Comparison of ENCODE assay signal across 10 mouse cellular contexts in the genomic region with DNA sequence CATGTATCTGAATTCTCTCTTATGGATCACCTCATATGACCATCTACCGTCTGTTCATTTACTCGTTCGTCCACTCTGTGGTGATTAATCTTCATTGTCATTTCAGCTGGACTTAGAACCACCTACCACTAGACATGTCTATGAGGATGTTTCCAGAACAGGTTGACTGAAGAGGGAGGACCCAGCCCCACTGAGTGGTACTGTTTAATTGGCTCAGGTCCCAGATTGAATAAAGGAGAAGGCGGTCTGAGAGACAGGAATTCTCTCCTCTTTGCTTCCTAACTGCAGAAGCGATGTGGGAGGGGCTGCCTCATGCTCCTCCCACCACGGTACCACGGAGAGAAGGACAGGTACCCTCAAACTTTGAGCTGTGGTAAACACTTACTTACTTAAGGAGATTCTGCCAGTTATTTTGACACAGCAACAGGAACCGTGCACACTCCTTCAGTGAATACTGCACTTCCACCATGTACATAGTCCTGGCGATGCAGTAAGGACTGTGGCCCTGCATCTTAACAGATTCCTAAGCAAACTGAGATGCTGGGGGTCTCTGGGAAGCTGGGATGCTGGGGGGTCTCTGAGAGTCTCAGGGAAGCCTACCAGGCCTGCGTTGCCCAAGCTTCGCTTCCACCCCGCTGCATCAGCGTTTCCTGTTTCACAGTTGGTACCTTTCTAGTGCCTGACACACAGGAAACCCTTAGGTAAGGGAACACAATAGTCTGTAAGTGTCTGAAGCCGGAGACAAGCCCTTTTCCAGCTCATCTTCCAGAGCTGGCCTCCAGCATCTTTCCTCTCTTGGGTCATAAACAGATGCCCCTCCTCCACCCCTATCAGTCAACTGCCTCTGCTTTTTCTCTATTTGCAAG. TPM values are rescaled to one million over a fixed set of nuclear protein-coding genes. Genes with fewer than 3 reads are reported as not detected.
DNase-seq lines count a peak whose midpoint lies in the region; ATAC-seq and TF ChIP-seq lines count a peak whose summit lies in the region.
"Had no signal": no experiment of that assay in that cellular context is flagged by ENCODE, and none has a peak within 500 bp of the region (broad histone marks: within the 10 kb centered on the region; RNA-seq: fewer than 3 reads in every experiment).

No protein-coding gene starts in this region.

- ATAC-seq in liver, embryonic 15.5 days (ENCODE audit: insufficient read depth), result no peak
- no peak for ATAC-seq in liver, postnatal 0 days
- no peak for ATAC-seq in midbrain, embryonic 13.5 days

- H3K9me3 ChIP-seq in liver, embryonic 15.5 days (replicated peaks), result no peaks in the 10 kb centered on the region
- H3K9me3 ChIP-seq in embryonic facial prominence, embryonic 10.5 days, result no peaks in the 10 kb centered on the region
- no peaks in the 10 kb centered on the region for H3K9me3 ChIP-seq in liver, postnatal 0 days (ENCODE audit: low read length)
- H3K9me3 ChIP-seq in midbrain, embryonic 13.5 days, result no peaks in the 10 kb centered on the region

- peaks cover 20% of the 10 kb centered on the region for H3K4me1 ChIP-seq in liver, embryonic 15.5 days (replicated peaks)
- peaks cover 39% of the 10 kb centered on the region for H3K4me1 ChIP-seq in embryonic facial prominence, embryonic 10.5 days
- peaks cover 35% of the 10 kb centered on the region for H3K4me1 ChIP-seq in liver, postnatal 0 days (ENCODE audit: insufficient read depth)
- peaks cover 9% of the 10 kb centered on the region for H3K4me1 ChIP-seq in midbrain, embryonic 13.5 days (replicated peaks)

- H3K4me3 ChIP-seq in liver, embryonic 15.5 days (replicated peaks), result no peak overlapping the region
- H3K4me3 ChIP-seq in embryonic facial prominence, embryonic 10.5 days, result no peak overlapping the region
- no peak overlapping the region for H3K4me3 ChIP-seq in liver, postnatal 0 days (ENCODE audit: low read depth, low read length)
- no peak overlapping the region for H3K4me3 ChIP-seq in midbrain, embryonic 13.5 days (replicated peaks)
- H3K4me3 ChIP-seq: myocyte had no signal

- no peak for TF ChIP-seq EP300 in liver, postnatal 0 days (IDR thresholded peaks at IDR 0.05; ENCODE audit: low read depth)

- 0 out of 2 replicates have a peak overlapping the region, but pooled peaks have one; percentile 42 for H3K27ac ChIP-seq in liver, embryonic 15.5 days (replicated peaks)
- 0 out of 2 replicates have a peak overlapping the region, but pooled peaks have one; percentile 10 for H3K27ac ChIP-seq in embryonic facial prominence, embryonic 10.5 days (replicated peaks)
- peak overlapping the region; percentile 70 for H3K27ac ChIP-seq in liver, postnatal 0 days (ENCODE audit: low read depth)
- H3K27ac ChIP-seq in midbrain, embryonic 13.5 days, result no peak overlapping the region

- H3K36me3 ChIP-seq in liver, embryonic 15.5 days (replicated peaks), result no peaks in the 10 kb centered on the region
- no peaks in the 10 kb centered on the region for H3K36me3 ChIP-seq in embryonic facial prominence, embryonic 10.5 days (replicated peaks)
- H3K36me3 ChIP-seq in liver, postnatal 0 days (replicated peaks; ENCODE audit: insufficient read depth, low read length), result no peaks in the 10 kb centered on the region
- no peaks in the 10 kb centered on the region for H3K36me3 ChIP-seq in midbrain, embryonic 13.5 days

- no peak overlapping the region for H3K4me2 ChIP-seq in liver, embryonic 15.5 days
- H3K4me2 ChIP-seq in liver, postnatal 0 days (ENCODE audit: low read depth, low read length), result peak overlapping the region; percentile 31; the same call in 1 of the 2 replicates
- H3K4me2 ChIP-seq in midbrain, embryonic 13.5 days (replicated peaks), result no peak overlapping the region

- H3K9ac ChIP-seq in liver, embryonic 15.5 days, result no peak overlapping the region
- H3K9ac ChIP-seq in liver, postnatal 0 days (replicated peaks), result no peak overlapping the region
- H3K9ac ChIP-seq in midbrain, embryonic 13.5 days (replicated peaks), result no peak overlapping the region

- no peaks in the 10 kb centered on the region for H3K27me3 ChIP-seq in liver, embryonic 15.5 days
- H3K27me3 ChIP-seq in embryonic facial prominence, embryonic 10.5 days (replicated peaks; ENCODE audit: low read depth, poor library complexity, severe bottlenecking), result no peaks in the 10 kb centered on the region
- H3K27me3 ChIP-seq in liver, postnatal 0 days (ENCODE audit: insufficient read depth, low read length), result no peaks in the 10 kb centered on the region
- no peaks in the 10 kb centered on the region for H3K27me3 ChIP-seq in midbrain, embryonic 13.5 days

- TF ChIP-seq CTCF in liver, postnatal 0 days (IDR thresholded peaks at IDR 0.05; ENCODE audit: low read depth), result no peak

- WGBS in liver, embryonic 15.5 days (ENCODE audit: insufficient replicate concordance), result 57% methylated on average over 14 of the region's 14 CpGs
- 74% methylated on average over 14 of the region's 14 CpGs for WGBS in embryonic facial prominence, embryonic 10.5 days
- WGBS in liver, postnatal 0 days (ENCODE audit: insufficient replicate concordance), result 54% methylated on average over 14 of the region's 14 CpGs
- 82% methylated on average over 14 of the region's 14 CpGs for WGBS in midbrain, embryonic 13.5 days

- DNase-seq in liver, result no peak
- no peak for DNase-seq in embryonic facial prominence, embryonic 10.5 days (ENCODE audit: low spot score)
- no peak for DNase-seq in liver, postnatal 0 days
- DNase-seq in thymus, postnatal 14 days, result peak; percentile 83
- DNase-seq in gastrocnemius, adult 18-20 months (ENCODE audit: low spot score), result no peak
- DNase-seq: gastrocnemius, postnatal 10 days; heart, postnatal 4 days had no signal

RNA-seq across cellular contexts. Expression of a gene that starts 4.1 kb away (rescaled TPM):
- 16.6 and 18.9 TPM in 2 replicates for polyA plus RNA-seq in liver, embryonic 15.5 days (2015; fragmentation: Nextera tagmentation; extraction: Ambion mirVana)
- 171 and 180 TPM in 2 replicates for polyA plus RNA-seq in embryonic facial prominence, embryonic 10.5 days (2016; fragmentation: Nextera tagmentation; extraction: Ambion mirVana)
- 29.1 and 29.9 TPM in 2 replicates for polyA plus RNA-seq in liver, postnatal 0 days (2015; fragmentation: Nextera tagmentation; extraction: Ambion mirVana)
- 10 to 100 TPM; 13.6 to 14.8 TPM for total RNA-seq in gastrocnemius, adult 18-20 months (2021)
- polyA plus RNA-seq in midbrain, embryonic 13.5 days (2015; fragmentation: Nextera tagmentation; extraction: Ambion mirVana), result 103 and 104 TPM in 2 replicates
